Mouse (Mus musculus): Measurements from ENCODE around the gene Cybc1.

Cybc1 gene

GRCm38 (mm10) chr11:121229018-121229439 is at the start of gene Cybc1:
Gene Cybc1 (minus strand): TSS chr11:121229322.
- peak in 1 of 2 experiments; percentile 71 for DNase-seq (ENCODE audit: low spot score in 2 of 2)

DNA sequence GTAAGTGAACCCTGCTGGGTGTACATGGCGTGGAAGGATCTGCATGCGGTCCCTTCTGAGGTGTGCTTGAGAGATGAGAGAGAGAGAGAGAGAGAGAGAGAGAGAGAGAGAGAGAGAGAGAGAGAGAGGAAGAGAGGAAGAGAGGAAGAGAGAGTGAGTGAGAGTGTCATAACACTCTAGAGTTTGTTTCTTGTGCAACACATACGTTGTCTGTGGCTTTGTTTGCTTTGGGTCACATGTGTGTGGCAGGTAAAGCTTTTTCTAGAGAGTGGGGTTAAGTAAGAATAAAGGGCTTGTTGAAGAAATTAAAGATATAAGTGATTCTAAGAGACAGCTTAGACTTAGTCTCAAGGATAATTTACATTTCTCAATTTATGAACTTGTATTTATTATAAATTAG is 48.9 kb upstream of the Cybc1 start:
- DNase-seq (ENCODE audit: low spot score in 2 of 2), result no peak

GRCm38 (mm10) chr11:121277516-121277915 is 48.4 kb upstream of the Cybc1 start:
- DNase-seq (ENCODE audit: low spot score in 2 of 2), result no peak

DNA sequence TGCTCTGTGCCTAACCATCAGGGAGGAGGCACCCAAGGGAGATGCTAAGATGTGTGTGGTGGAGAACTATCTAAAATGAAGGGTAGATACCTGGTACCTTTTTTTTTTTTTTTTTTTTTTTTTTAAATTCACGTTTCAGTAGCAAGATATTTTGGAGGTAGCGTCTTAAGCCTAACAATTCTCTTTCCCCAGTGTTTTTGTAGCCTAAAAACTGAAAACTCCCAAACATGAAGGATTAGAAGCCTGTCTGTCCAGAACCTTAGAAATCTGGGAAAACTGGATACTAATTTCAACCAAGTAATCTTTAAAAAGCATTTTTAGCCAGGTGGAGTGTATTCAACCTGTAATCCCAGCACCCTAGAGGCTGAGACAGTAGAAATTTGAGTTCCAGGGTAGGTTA is 32.0 kb upstream of the Cybc1 start:
- DNase-seq (ENCODE audit: low spot score in 2 of 2), result no peak

DNA sequence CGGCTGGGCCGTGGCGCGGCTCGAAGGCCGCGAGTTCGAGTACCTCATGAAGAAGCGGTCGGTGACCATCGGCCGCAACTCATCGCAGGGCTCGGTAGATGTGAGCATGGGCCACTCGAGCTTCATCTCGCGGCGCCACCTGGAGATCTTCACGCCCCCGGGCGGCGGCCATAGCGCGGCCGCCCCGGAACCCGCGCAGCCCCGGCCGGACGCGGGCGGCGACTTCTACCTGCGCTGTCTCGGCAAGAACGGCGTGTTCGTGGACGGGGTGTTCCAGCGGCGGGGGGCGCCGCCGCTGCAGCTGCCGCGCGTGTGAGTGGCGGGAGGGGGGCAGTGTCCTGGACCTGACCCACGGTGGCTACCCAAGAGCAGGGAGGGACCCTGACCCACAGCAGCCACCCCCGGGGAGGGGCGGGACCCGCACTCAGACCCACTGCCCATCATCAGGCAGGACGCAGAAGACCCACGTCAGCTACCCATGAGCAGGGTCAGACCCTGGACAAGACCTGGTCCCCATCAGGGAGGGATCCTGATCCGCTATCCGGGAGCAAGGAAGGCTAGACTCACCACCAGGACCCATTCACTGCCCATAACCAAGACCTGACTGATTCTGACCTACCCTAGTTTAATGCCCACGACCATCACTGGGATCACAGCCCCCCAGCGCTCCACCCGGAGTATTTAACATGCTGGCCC is 31.2 kb upstream of the Cybc1 start:
- peak in 1 of 2 experiments; percentile 19 for DNase-seq (ENCODE audit: low spot score in 2 of 2)

GRCm38 (mm10) chr11:121259160-121260100 is 30.3 kb upstream of the Cybc1 start, which contains the start of gene Foxk2:
Gene Foxk2 (plus strand): TSS chr11:121259990.
- peak; percentile 61 to 83 for DNase-seq (ENCODE audit: low spot score in 2 of 2)

- DNase-seq (ENCODE audit: low spot score in 2 of 2), result no peak
Observed at GRCm38 (mm10) chr11:121250196-121250595, 21.1 kb upstream of the Cybc1 start.

DNA sequence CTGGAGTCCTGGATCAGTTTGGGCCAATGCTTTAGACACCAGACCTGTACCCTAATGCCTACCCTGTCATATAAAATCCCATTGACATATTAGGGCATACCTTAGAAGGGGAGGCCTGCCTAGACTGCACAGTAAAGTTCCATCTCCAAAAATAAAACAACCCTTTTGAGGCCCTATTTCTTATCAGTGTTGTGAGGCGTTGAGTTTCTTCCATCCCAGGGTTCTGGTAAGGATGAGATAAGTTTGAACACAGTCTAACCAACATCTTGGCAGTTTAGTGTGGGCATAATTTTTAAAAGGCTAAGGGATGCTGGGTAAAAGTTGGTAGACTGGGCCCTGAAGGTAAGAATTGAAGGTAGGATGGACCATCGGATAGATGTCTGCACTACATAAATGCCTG is 10.5 kb upstream of the Cybc1 start:
- no peak for DNase-seq (ENCODE audit: low spot score in 2 of 2)

GRCm38 (mm10) chr11:121237345-121238128 is 8.4 kb upstream of the Cybc1 start:
- DNase-seq (ENCODE audit: low spot score in 2 of 2), result no peak

DNA sequence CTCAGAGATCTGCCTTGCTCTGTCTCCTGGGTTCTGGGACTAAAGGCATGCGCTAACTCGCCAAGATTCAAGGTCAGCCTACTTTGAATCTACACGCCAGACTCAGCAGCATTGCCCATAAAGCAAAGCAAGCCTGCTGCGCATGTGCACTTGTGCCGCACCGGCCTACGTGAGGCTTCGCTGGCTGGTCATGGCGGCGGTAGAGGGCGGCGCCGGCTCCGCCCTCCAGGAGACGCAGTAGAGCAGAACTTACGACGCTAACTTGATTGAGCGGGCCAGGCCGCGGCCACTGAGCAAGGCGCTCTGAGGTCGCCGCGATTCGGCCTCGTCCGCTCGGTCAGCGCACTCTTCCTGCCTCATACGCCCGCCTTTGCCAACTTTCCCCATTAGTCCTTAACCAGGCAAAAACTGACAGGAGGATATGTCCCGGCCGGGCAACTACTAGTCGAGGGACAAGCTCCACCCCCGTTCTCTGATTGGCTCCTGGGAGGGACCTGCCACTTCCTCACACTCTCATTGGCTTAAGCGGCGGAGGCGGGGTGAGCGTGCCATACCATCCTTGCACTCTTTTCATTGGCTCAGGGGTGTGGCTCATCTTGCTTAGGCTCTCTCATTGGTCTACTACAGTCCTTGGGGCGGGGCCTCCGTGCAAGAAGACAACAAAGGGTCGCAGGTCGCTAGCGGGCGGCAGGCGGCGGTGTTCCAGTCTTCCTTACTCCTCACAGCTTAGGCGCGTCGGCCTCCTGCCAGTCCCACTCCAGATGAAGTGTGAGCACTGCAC is 7.6 kb upstream of the Cybc1 start, which contains the start of gene Narf:
TSS of gene Narf (plus strand) at position 690 of the 781 bp plus-strand sequence.
- peak; percentile 100 for DNase-seq (ENCODE audit: low spot score in 2 of 2)

GRCm38 (mm10) chr11:121235475-121236238 is 6.5 kb upstream of the Cybc1 start:
- DNase-seq (ENCODE audit: low spot score in 2 of 2), result no peak

GRCm38 (mm10) chr11:121232706-121233105 is 3.6 kb upstream of the Cybc1 start:
- DNase-seq (ENCODE audit: low spot score in 2 of 2), result no peak

DNA sequence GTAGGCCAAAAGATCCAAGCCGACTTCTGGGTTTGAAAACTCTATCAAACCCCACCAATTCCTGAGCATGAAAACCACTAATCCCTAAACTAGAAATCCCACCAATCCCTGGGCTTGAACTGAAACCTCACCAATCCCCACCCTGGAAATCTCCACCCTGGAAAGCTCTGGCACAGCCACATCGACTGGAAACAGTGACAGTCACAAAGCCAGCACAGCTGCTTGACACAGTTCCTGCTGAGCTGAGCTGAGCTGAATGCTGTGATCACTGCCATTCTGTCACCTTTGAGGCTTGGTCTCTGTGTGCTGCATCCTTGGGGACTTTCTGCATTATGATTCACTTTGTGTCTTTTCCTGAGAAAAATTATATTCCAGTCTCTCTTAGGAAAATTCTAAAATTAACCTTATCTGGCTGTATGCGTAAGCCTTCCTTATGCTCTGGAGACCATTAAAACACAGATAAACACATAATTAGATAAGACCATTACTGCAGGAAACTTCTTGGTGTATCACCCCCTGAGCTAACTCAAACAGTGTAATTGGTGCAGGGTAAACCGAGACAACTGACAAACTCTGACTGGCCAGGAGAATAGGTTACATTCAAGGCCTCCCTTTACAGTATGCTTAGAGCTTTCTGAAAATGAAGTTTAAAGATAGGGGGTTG is 2.6 kb upstream of the Cybc1 start:
- no peak for DNase-seq (ENCODE audit: low spot score in 2 of 2)

- DNase-seq (ENCODE audit: low spot score in 2 of 2), result no peak
Observed at GRCm38 (mm10) chr11:121231191-121231590, 2.1 kb upstream of the Cybc1 start.

GRCm38 (mm10) chr11:121228129-121229017 is 749 bp downstream of the Cybc1 start:
- no peak for DNase-seq (ENCODE audit: low spot score in 2 of 2)

DNA sequence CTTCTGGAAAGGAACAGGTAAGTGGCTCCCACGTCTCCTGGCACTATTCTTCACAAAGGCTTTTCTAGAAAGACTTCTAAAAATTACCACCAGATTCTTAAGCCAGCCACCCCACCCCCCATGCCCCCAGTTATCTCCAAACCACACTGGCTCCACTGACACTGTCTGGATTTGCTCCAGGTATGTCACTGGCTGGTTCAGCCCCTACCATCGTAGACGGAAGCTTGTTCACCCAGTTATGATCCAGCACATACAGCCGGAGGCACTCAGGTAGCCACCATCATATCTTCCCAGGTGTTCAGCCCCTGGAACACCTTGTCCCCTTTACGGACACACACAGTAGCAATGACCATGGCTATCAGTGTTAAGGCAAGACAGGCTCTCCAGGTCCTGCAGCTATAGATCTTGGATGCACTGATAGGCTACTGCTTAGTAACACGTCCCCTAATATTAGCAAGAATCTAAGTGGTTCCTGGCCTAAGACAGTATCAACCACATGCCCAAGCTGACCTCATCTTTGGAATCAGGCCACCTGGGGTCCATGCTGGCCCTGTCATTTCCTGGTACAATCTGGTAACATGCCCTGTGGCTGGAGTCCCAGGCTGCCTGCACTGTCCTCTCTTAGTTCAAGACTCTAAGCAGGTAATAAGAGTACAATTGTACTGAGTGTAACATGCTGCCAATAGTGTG is 7.7 kb downstream of the Cybc1 start:
- DNase-seq (ENCODE audit: low spot score in 2 of 2), result no peak

GRCm38 (mm10) chr11:121220771-121221170 is 8.4 kb downstream of the Cybc1 start:
- DNase-seq (ENCODE audit: low spot score in 2 of 2), result no peak

- DNase-seq (ENCODE audit: low spot score in 2 of 2), result no peak
Observed at GRCm38 (mm10) chr11:121219776-121220175, 9.3 kb downstream of the Cybc1 start.
